Mouse (Mus musculus): ENCODE measurements around the gene Rab11fip5. TPM values are rescaled to one million over a fixed set of nuclear protein-coding genes. Genes with fewer than 3 reads are reported as not detected.

The Rab11fip5 gene
- polyA plus RNA-seq, 1 experiment: 24.8 TPM

GRCm38 (mm10) chr6:85325109-85325508 lies 49.3 kb downstream of the Rab11fip5 start:
- no peak for TF ChIP-seq SRF (IDR thresholded peaks at IDR 0.05; ENCODE audit: control insufficient read depth, insufficient read length, low read depth)
- no peak for TF ChIP-seq MYOD1 (IDR thresholded peaks at IDR 0.05; ENCODE audit: control insufficient read depth in 1 of 3, insufficient read length in 2 of 3, low read depth in 2 of 3)
- TF ChIP-seq POLR2AphosphoS2 (IDR thresholded peaks at IDR 0.05; ENCODE audit: insufficient read length, low read depth): no peak
- TF ChIP-seq TCF12 (IDR thresholded peaks at IDR 0.05; ENCODE audit: insufficient read depth, poor library complexity, severe bottlenecking): no peak
- no peak for TF ChIP-seq CEBPB (IDR thresholded peaks at IDR 0.05; ENCODE audit: insufficient read depth, poor library complexity, severe bottlenecking)
- TF ChIP-seq MYOG (IDR thresholded peaks at IDR 0.05; ENCODE audit: control insufficient read depth in 1 of 3, insufficient read depth in 1 of 3, insufficient read length in 2 of 3, low read depth in 2 of 3): no peak
- no peak for TF ChIP-seq MAX (IDR thresholded peaks at IDR 0.05; ENCODE audit: low read depth)
- no peak for TF ChIP-seq REST (IDR thresholded peaks at IDR 0.05; ENCODE audit: insufficient read depth, insufficient read length)
- no peak for TF ChIP-seq POLR2A (IDR thresholded peaks at IDR 0.05; ENCODE audit: insufficient read length, low read depth)
- no peak for TF ChIP-seq USF1 (IDR thresholded peaks at IDR 0.05; ENCODE audit: low read depth)
- TF ChIP-seq TCF3 (IDR thresholded peaks at IDR 0.05; ENCODE audit: insufficient read length, low read depth): no peak
- no peak for TF ChIP-seq E2F4 (IDR thresholded peaks at IDR 0.05; ENCODE audit: insufficient read depth)
- no peaks in the 10 kb centered on the region for H3K36me3 ChIP-seq (ENCODE audit: control insufficient read depth, insufficient read depth)
- no peak overlapping the region for H3K4me3 ChIP-seq
- no peaks in the 10 kb centered on the region for H3K27me3 ChIP-seq (ENCODE audit: control insufficient read depth, insufficient read depth, insufficient read length)
- H3K4me2 ChIP-seq (ENCODE audit: low read depth): peak overlapping the region; percentile 45
- H3ac ChIP-seq (ENCODE audit: control insufficient read depth, insufficient read length): no peak overlapping the region
- no peaks in the 10 kb centered on the region for H3K79me2 ChIP-seq (ENCODE audit: control insufficient read depth, insufficient read depth)

- Histone ChIP-seq H3K4me2 (ENCODE audit: low read depth) (no peak overlapping the region), H3K4me3 (no peak overlapping the region), H3K79me2 (ENCODE audit: control insufficient read depth, insufficient read depth) (no peaks in the 10 kb centered on the region), H3K36me3 (ENCODE audit: control insufficient read depth, insufficient read depth) (no peaks in the 10 kb centered on the region), H3K27me3 (ENCODE audit: control insufficient read depth, insufficient read depth, insufficient read length) (no peaks in the 10 kb centered on the region), H3ac (ENCODE audit: control insufficient read depth, insufficient read length) (no peak overlapping the region)
- no peak for TF ChIP-seq E2F4 (IDR thresholded peaks at IDR 0.05; ENCODE audit: insufficient read depth)
- no peak for TF ChIP-seq POLR2A (IDR thresholded peaks at IDR 0.05; ENCODE audit: insufficient read length, low read depth)
- TF ChIP-seq SRF (IDR thresholded peaks at IDR 0.05; ENCODE audit: control insufficient read depth, insufficient read length, low read depth): no peak
- no peak for TF ChIP-seq MYOD1 (IDR thresholded peaks at IDR 0.05; ENCODE audit: control insufficient read depth in 1 of 3, insufficient read length in 2 of 3, low read depth in 2 of 3)
- no peak for TF ChIP-seq MYOG (IDR thresholded peaks at IDR 0.05; ENCODE audit: control insufficient read depth in 1 of 3, insufficient read depth in 1 of 3, insufficient read length in 2 of 3, low read depth in 2 of 3)
- no peak for TF ChIP-seq TCF12 (IDR thresholded peaks at IDR 0.05; ENCODE audit: insufficient read depth, poor library complexity, severe bottlenecking)
- no peak for TF ChIP-seq TCF3 (IDR thresholded peaks at IDR 0.05; ENCODE audit: insufficient read length, low read depth)
- no peak for TF ChIP-seq REST (IDR thresholded peaks at IDR 0.05; ENCODE audit: insufficient read depth, insufficient read length)
- no peak for TF ChIP-seq CEBPB (IDR thresholded peaks at IDR 0.05; ENCODE audit: insufficient read depth, poor library complexity, severe bottlenecking)
- TF ChIP-seq POLR2AphosphoS2 (IDR thresholded peaks at IDR 0.05; ENCODE audit: insufficient read length, low read depth): no peak
- TF ChIP-seq MAX (IDR thresholded peaks at IDR 0.05; ENCODE audit: low read depth): no peak
- no peak for TF ChIP-seq USF1 (IDR thresholded peaks at IDR 0.05; ENCODE audit: low read depth)
These were observed 54.0 kb downstream of the Rab11fip5 start for GRCm38 (mm10) chr6:85320445-85320866.

GRCm38 (mm10) chr6:85316211-85316610 lies 58.2 kb downstream of the Rab11fip5 start:
- Histone ChIP-seq H3K4me3 (no peak overlapping the region), H3K36me3 (ENCODE audit: control insufficient read depth, insufficient read depth) (no peaks in the 10 kb centered on the region), H3K27me3 (ENCODE audit: control insufficient read depth, insufficient read depth, insufficient read length) (no peaks in the 10 kb centered on the region), H3ac (ENCODE audit: control insufficient read depth, insufficient read length) (no peak overlapping the region), H3K79me2 (ENCODE audit: control insufficient read depth, insufficient read depth) (no peaks in the 10 kb centered on the region), H3K4me2 (ENCODE audit: low read depth) (no peak overlapping the region)
- no peak for TF ChIP-seq CEBPB (IDR thresholded peaks at IDR 0.05; ENCODE audit: insufficient read depth, poor library complexity, severe bottlenecking)
- TF ChIP-seq SRF (IDR thresholded peaks at IDR 0.05; ENCODE audit: control insufficient read depth, insufficient read length, low read depth): no peak
- TF ChIP-seq MYOG (IDR thresholded peaks at IDR 0.05; ENCODE audit: control insufficient read depth in 1 of 3, insufficient read depth in 1 of 3, insufficient read length in 2 of 3, low read depth in 2 of 3): no peak
- no peak for TF ChIP-seq E2F4 (IDR thresholded peaks at IDR 0.05; ENCODE audit: insufficient read depth)
- no peak for TF ChIP-seq REST (IDR thresholded peaks at IDR 0.05; ENCODE audit: insufficient read depth, insufficient read length)
- TF ChIP-seq POLR2A (IDR thresholded peaks at IDR 0.05; ENCODE audit: insufficient read length, low read depth): no peak
- TF ChIP-seq MAX (IDR thresholded peaks at IDR 0.05; ENCODE audit: low read depth): no peak
- TF ChIP-seq POLR2AphosphoS2 (IDR thresholded peaks at IDR 0.05; ENCODE audit: insufficient read length, low read depth): no peak
- TF ChIP-seq MYOD1 (IDR thresholded peaks at IDR 0.05; ENCODE audit: control insufficient read depth in 1 of 3, insufficient read length in 2 of 3, low read depth in 2 of 3): no peak
- no peak for TF ChIP-seq TCF12 (IDR thresholded peaks at IDR 0.05; ENCODE audit: insufficient read depth, poor library complexity, severe bottlenecking)
- no peak for TF ChIP-seq TCF3 (IDR thresholded peaks at IDR 0.05; ENCODE audit: insufficient read length, low read depth)
- TF ChIP-seq USF1 (IDR thresholded peaks at IDR 0.05; ENCODE audit: low read depth): no peak

- no peak for TF ChIP-seq USF1 (IDR thresholded peaks at IDR 0.05; ENCODE audit: low read depth)
- TF ChIP-seq MYOD1 (IDR thresholded peaks at IDR 0.05; ENCODE audit: control insufficient read depth in 1 of 3, insufficient read length in 2 of 3, low read depth in 2 of 3): no peak
- TF ChIP-seq POLR2AphosphoS2 (IDR thresholded peaks at IDR 0.05; ENCODE audit: insufficient read length, low read depth): no peak
- no peak for TF ChIP-seq POLR2A (IDR thresholded peaks at IDR 0.05; ENCODE audit: insufficient read length, low read depth)
- TF ChIP-seq E2F4 (IDR thresholded peaks at IDR 0.05; ENCODE audit: insufficient read depth): no peak
- peak in 2 of 3 experiments; percentile 32 to 49 for TF ChIP-seq MYOG (IDR thresholded peaks at IDR 0.05; ENCODE audit: control insufficient read depth in 1 of 3, insufficient read depth in 1 of 3, insufficient read length in 2 of 3, low read depth in 2 of 3)
These were observed 60.2 kb downstream of the Rab11fip5 start for GRCm38 (mm10) chr6:85314064-85314798.

More at GRCm38 (mm10) chr6:85314064-85314798, 60.2 kb downstream of the Rab11fip5 start:
- H3K27me3 ChIP-seq (ENCODE audit: control insufficient read depth, insufficient read depth, insufficient read length): no peaks in the 10 kb centered on the region
- no peak overlapping the region for H3ac ChIP-seq (ENCODE audit: control insufficient read depth, insufficient read length)
- peak overlapping the region; percentile 2 for H3K4me2 ChIP-seq (ENCODE audit: low read depth)
- H3K4me3 ChIP-seq: no peak overlapping the region
- no peaks in the 10 kb centered on the region for H3K36me3 ChIP-seq (ENCODE audit: control insufficient read depth, insufficient read depth)
- no peaks in the 10 kb centered on the region for H3K79me2 ChIP-seq (ENCODE audit: control insufficient read depth, insufficient read depth)

All from myocyte (in vitro differentiated cells).